Mouse (Mus musculus) forebrain, postnatal 0 days (tissue): Measurements from ENCODE around the gene Haao. TPM values are rescaled to one million over a fixed set of nuclear protein-coding genes. Genes with fewer than 3 reads are reported as not detected.
A peak's percentile ranks its signal among the peaks of the same experiment; 100 is the strongest.

Experiments used
- ATAC-seq: fragments of 200-750 bp; cut with Nextera tagmentation; 2 replicates; pipeline ENCODE4 v1.8.0; 2017; ENCODE audit warnings: mild to moderate bottlenecking, moderate library complexity
- DNase-seq: peaks from one replicate; pipeline ENCODE4 v3.0.0-alpha.2; 2015
- H3K27ac ChIP-seq: fragments of 300-500 bp; sonication (generic); 2 replicates; pipeline ENCODE4 v1.5.1; 2014; ENCODE audit warnings: low read depth, mild to moderate bottlenecking, antibody characterized with exemption, low read length, moderate library complexity, mixed read lengths
- H3K27me3 ChIP-seq: fragments of 300-500 bp; sonication (generic); 2 replicates; pipeline ENCODE4 v1.6.1; 2014; ENCODE audit warnings: mild to moderate bottlenecking, low read length, mixed read lengths; ENCODE audit not compliant: insufficient read depth
- H3K36me3 ChIP-seq: fragments of 300-500 bp; sonication (generic); 2 replicates; pipeline ENCODE4 v1.6.1; 2014; ENCODE audit warnings: mild to moderate bottlenecking, moderate library complexity; ENCODE audit not compliant: insufficient read depth
- H3K4me1 ChIP-seq: fragments of 300-500 bp; sonication (generic); 2 replicates; pipeline ENCODE4 v1.6.1; 2014; ENCODE audit warnings: antibody characterized with exemption; ENCODE audit not compliant: insufficient read depth
- H3K4me2 ChIP-seq: fragments of 300-500 bp; sonication (generic); 2 replicates; pipeline ENCODE4 v1.6.1; 2014; ENCODE audit warnings: low read depth, mild to moderate bottlenecking, moderate library complexity
- H3K4me3 ChIP-seq: fragments of 300-500 bp; sonication (generic); 2 replicates; pipeline ENCODE4 v1.5.1; 2014; ENCODE audit warnings: low read depth, low read length, mixed read lengths
- H3K9ac ChIP-seq: fragments of 300-500 bp; sonication (generic); 2 replicates; pipeline ENCODE4 v1.6.1; 2014; ENCODE audit warnings: mild to moderate bottlenecking
- H3K9me3 ChIP-seq: fragments of 300-500 bp; sonication (generic); 2 replicates; pipeline ENCODE4 v1.6.1; 2016; ENCODE audit warnings: low read length
- CTCF ChIP-seq: sonication (generic); IDR thresholded peaks from 2 replicates; pipeline ENCODE4 v1.5.1; 2016; ENCODE audit warnings: antibody characterized with exemption, control low read depth, low read depth
- WGBS: fragments of 180-500 bp; shearing (Covaris S2); extraction: QIAGEN DNeasy Blood & Tissue Kit; methylation state at CpG from one replicate; pipeline ENCODE4 v1.1.7; 2014; 5-methylcytosine and 5-hydroxymethylcytosine counted together
- polyA plus RNA-seq: library from polyadenylated mRNA; unstranded; fragments of >200 nt; fragmentation: Nextera tagmentation; extraction: Ambion mirVana; gene quantifications from 2 replicates; pipeline ENCODE4 v1.2.1, GENCODE M21; 2015
- total RNA-seq: library from RNA; depleted of rRNA; stranded (reverse); fragments of >200 nt; gene quantifications from 2 replicates; pipeline ENCODE4 v1.2.3, GENCODE M21; 2014; rRNA removed

The Haao gene
- total RNA-seq (not detected in 2 replicates), polyA plus RNA-seq (not detected in 2 replicates)

DNA sequence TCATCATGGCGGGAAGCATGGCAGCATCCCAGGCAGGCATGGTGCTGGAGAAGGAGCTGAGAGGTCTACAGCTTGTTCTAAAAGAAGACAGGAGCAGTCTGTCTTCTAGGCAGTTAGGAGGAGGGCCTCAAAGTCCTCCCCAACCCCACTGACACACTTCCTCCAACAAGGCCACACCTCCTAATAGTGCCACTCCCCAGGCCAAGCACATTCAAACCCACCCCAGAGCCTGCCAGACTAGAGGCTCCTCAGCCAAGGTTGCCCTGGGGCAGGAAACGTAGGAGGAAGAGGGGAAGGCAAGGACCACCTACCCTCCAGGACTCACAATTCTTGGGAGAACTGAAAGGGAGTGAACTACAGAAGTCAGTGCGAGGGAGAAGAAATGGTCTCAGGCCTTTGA is at the start of gene Haao:
Gene Haao, minus strand, starts transcription at position 149 of the 400 bp plus-strand sequence.
- no peak within 1 kb of the TSS for H3K9ac ChIP-seq
- ATAC-seq (no peak), DNase-seq (no peak)
- H3K4me2 ChIP-seq = no peak within 1 kb of the TSS
- no peaks in the 10 kb centered on the region for H3K9me3 ChIP-seq
- H3K4me1 ChIP-seq = 0 out of 2 replicates have a peak, but pooled peaks cover 7% of the 10 kb centered on the region
- 89% methylated on average over 3 of the region's 3 CpGs for WGBS
- no peak for TF ChIP-seq CTCF
- H3K27me3 ChIP-seq = no peaks in the 10 kb centered on the region
- no peak within 1 kb of the TSS for H3K27ac ChIP-seq
- H3K36me3 ChIP-seq = no peaks in the 10 kb centered on the region; the same call in 1 of the 2 replicates
- H3K4me3 ChIP-seq = no peak within 1 kb of the TSS

DNA sequence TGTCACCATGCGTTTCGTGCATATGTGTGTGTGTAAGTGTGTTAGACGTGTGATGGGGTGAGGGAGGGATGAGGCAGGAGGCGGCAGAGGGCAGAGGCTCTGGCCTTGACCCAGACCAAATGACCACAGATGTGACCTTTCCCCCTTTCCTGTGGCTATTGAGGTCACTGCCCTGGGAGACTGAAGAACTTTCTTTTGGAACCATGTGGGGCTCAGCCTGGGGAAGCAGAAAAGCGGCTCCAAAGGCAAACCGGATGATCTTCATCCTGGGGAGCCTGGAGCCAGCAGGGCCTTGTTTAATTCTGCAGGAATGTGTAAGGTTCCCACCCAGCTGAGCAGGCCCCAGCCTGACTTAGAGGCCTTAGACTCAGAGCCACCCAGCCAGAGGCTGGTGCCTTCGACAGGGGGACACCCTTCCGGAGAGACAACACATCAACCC is 49.6 kb upstream of the Haao start:
- DNase-seq = no peak
- ATAC-seq = no peak

DNA sequence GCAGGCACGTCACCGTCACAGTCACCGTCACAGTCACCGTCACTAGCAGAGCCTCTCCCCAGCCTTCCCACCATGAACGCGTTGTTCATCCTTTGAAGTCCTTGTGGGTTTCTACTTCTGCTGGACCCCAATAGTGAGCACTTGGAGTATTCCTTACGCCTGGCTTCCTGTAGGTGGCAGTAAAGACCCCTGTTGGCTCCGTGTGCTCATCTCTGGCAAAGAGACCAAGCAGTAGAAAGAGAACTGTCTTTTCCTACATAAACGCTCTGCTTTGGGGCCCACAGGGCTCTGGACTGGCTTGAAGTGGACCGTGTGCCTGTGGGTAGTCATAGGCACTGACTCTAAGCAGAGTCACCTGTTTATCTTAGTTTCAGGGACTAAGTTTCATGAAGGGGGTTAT is 49.0 kb upstream of the Haao start:
- Histone ChIP-seq H3K4me1 (no peaks in the 10 kb centered on the region), H3K4me3 (no peak overlapping the region), H3K36me3 (no peaks in the 10 kb centered on the region), H3K27ac (no peak overlapping the region), H3K4me2 (no peak overlapping the region), H3K9me3 (no peaks in the 10 kb centered on the region), H3K27me3 (no peaks in the 10 kb centered on the region; the same call in 1 of the 2 replicates), H3K9ac (no peak overlapping the region)
- peak; percentile 78 for DNase-seq
- 22% methylated on average over 10 of the region's 10 CpGs for WGBS
- TF ChIP-seq CTCF = peak; percentile 84
- ATAC-seq = peak; percentile 66

More for the DNA sequence above, 49.6 kb upstream of the Haao start:
- H3K4me1 ChIP-seq = no peaks in the 10 kb centered on the region
- 71% methylated on average over 8 of the region's 8 CpGs for WGBS
- no peak overlapping the region for H3K27ac ChIP-seq
- H3K4me3 ChIP-seq = no peak overlapping the region
- no peaks in the 10 kb centered on the region for H3K36me3 ChIP-seq
- no peak overlapping the region for H3K4me2 ChIP-seq
- TF ChIP-seq CTCF = no peak
- no peaks in the 10 kb centered on the region; the same call in 1 of the 2 replicates for H3K27me3 ChIP-seq
- H3K9ac ChIP-seq = no peak overlapping the region
- no peaks in the 10 kb centered on the region for H3K9me3 ChIP-seq

DNA sequence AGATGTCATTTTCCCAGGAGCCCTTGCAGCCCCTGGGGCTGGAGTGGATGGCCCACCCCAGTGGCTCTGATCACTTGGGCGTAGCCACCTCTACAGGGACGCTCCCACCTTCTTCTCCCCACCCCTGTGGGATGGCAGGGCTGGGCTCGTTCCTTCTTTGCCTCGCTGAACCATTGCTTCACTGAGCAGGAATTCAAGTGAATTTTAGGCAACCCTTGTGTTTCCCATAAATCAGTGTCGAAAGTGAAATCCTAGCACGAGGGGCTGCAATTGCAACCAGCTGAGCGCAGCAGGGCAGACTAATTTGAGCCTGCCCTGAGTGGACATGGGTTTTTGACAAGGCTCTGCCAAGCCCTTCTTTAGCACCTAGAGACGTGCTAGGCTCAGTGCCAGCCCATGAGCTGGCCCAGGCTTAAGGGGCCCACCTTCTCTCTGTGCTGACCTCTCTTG is 47.6 kb upstream of the Haao start:
- TF ChIP-seq CTCF = no peak
- 58% methylated on average over 8 of the region's 8 CpGs for WGBS
- Histone ChIP-seq H3K4me3 (no peak overlapping the region), H3K4me2 (no peak overlapping the region), H3K36me3 (no peaks in the 10 kb centered on the region), H3K9ac (no peak overlapping the region), H3K4me1 (no peaks in the 10 kb centered on the region), H3K27ac (no peak overlapping the region), H3K27me3 (no peaks in the 10 kb centered on the region), H3K9me3 (no peaks in the 10 kb centered on the region)
- DNase-seq = no peak
- ATAC-seq = no peak

DNA sequence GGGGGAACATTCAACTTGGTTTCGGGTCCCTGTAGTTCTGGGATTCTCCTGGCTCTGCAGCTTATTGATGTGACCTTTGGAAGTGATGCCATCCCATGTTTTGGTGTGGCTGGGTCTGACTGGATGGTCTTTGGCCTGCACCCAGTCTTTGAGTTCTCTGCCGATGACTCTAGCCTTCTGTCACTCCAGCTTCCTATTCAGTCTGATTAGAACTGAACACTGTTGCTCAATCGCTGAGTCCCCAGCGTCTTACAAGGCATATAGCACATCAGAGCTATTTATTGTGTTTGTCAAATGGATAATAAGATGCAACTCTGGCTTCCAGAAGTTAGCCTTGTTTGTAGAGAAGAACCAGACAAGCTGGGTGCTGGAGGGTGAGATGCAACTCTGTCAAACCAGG is 45.4 kb upstream of the Haao start:
- H3K27me3 ChIP-seq = no peaks in the 10 kb centered on the region
- no peak overlapping the region for H3K4me2 ChIP-seq
- H3K27ac ChIP-seq = no peak overlapping the region
- 88% methylated on average over 4 of the region's 4 CpGs for WGBS
- peaks cover 8% of the 10 kb centered on the region; the same call in 1 of the 2 replicates for H3K4me1 ChIP-seq
- H3K36me3 ChIP-seq = no peaks in the 10 kb centered on the region
- no peaks in the 10 kb centered on the region for H3K9me3 ChIP-seq
- ATAC-seq (no peak), DNase-seq (no peak)
- H3K4me3 ChIP-seq = no peak overlapping the region
- H3K9ac ChIP-seq = no peak overlapping the region
- no peak for TF ChIP-seq CTCF

DNA sequence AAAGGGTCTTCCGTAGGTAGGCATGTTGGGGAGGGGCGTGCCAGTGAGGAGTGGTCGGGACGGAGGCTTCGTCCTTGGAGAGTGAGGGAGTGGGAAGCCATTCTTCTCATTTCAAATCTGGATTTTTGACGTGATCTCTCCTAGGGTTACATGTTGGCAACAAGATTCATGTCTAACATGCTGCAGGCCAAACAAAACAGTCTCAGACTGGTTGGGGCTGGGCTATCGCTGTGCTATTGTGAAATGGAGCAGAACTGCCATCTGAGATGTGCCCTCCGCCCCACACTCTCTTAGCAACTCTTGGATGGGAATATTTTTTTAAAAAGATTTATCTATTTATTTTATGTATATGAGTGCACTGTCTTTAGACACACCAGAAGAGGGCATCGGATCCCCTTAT is 44.1 kb upstream of the Haao start:
- Histone ChIP-seq H3K27me3 (no peaks in the 10 kb centered on the region), H3K9ac (no peak overlapping the region), H3K4me3 (no peak overlapping the region), H3K27ac (no peak overlapping the region), H3K4me2 (no peak overlapping the region), H3K4me1 (peaks cover 8% of the 10 kb centered on the region; the same call in 1 of the 2 replicates), H3K9me3 (no peaks in the 10 kb centered on the region), H3K36me3 (no peaks in the 10 kb centered on the region)
- ATAC-seq (no peak), DNase-seq (no peak)
- 78% methylated on average over 9 of the region's 9 CpGs for WGBS
- TF ChIP-seq CTCF = no peak

DNA sequence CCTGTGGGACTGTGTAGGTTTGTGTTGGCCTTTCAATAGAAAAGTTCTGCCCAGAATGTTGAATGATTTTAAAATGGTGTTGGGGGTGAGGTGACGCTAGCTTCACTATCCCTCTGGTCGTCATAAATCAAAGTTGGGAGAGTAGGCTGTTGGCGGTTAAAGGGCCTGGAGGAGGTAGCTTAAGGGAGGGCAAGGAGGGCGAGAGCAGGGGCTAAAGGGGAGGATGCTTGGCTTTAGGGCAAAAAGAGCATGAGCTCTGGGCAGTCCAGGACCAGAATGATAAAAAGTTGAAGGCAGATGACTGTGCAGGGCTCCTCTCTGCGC is 42.6 kb upstream of the Haao start:
- Histone ChIP-seq H3K9me3 (no peaks in the 10 kb centered on the region), H3K4me1 (peaks cover 8% of the 10 kb centered on the region; the same call in 1 of the 2 replicates), H3K27ac (peak overlapping the region; percentile 57; the same call in 1 of the 2 replicates), H3K4me3 (no peak overlapping the region), H3K4me2 (no peak overlapping the region), H3K9ac (no peak overlapping the region), H3K27me3 (no peaks in the 10 kb centered on the region), H3K36me3 (no peaks in the 10 kb centered on the region)
- WGBS = 59% methylated on average over 5 of the region's 5 CpGs
- ATAC-seq (no peak), DNase-seq (no peak)
- no peak for TF ChIP-seq CTCF
